Mouse (Mus musculus): ENCODE data around the gene Paxbp1.
A peak's percentile ranks its signal among the peaks of the same experiment; 100 is the strongest.
"Not testable (repeated sequence)": the region's sequence is repeated elsewhere in the genome, so short reads cannot be mapped to it uniquely, and the experiment has no call there.

The Paxbp1 gene

DNA sequence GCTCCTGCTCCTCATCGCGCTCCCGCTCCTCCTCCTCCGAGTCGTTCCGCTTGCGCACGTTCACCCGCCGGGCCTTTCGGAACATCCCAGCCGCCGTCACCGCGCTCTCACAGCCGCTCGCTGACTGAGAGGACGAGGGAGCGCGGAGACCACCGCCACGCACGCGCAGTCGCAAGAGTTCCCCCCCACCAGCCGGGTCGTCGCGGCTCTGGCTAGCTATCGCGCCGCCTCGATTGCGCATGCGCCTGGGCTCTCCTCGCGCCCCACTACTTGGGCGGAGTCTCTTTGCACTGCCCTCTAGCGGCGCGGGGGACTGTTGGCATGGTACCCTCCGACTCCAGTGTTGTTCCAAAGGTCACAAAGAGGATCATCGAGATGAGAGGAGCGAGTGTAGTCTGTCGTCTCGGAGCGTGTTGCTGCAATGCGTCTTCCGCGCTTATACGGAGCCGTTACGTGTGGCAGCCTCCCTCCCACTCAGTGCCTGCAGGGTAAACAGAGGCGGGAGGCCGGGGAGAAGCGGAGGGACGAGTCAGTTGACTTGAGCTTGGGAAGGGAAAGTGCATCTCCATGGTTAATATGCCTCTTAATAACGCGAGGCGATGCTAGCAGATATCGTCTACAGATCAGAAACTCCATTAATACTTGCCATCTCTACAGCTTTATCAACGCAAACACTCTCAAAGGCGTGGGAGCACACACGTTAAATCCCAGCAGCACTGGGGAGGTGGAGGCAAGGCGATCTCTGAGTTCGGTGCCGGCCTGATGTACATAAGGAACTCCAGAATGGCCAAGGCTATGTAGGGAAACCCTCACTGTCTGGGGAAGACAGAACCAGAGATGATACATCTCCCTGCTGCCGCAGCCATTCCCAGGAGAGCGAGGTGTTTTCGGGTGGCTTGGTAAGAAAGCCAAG is at the start of gene Paxbp1:
TSS of gene Paxbp1 (minus strand) at position 274 of the 913 bp plus-strand sequence.
- peak; percentile 99 for DNase-seq

DNA sequence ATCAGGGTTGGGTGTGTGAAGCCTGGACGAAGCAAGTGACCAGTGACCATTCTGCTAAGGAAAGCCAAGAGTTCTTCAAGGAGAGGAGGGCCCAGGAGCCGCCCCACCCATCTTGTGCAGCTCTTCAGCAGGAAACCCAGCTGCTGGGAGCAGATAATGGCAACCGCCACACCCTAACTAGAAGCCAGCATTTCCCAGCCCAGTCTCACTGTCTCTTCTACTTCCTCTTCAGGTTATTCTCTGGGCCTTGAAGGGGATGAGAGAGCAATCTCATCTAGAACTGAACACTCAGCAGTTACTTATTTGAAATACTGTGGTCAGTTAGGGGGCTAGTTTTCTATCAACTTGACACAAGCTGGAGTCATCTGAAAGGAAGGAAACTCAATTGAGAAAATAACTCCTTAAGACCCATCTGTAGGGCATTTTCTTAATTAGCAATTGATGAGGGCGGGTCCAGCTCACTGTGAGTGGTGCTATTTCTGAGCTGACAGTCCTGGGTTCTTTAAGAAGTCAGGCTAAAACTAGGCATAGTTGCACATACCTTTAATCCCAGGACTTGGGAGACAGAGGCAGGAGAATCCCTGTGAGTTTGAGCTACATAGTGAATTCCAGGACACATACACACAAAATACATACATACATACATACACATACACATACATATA is 42.4 kb upstream of the Paxbp1 start:
- no peak for DNase-seq

DNA sequence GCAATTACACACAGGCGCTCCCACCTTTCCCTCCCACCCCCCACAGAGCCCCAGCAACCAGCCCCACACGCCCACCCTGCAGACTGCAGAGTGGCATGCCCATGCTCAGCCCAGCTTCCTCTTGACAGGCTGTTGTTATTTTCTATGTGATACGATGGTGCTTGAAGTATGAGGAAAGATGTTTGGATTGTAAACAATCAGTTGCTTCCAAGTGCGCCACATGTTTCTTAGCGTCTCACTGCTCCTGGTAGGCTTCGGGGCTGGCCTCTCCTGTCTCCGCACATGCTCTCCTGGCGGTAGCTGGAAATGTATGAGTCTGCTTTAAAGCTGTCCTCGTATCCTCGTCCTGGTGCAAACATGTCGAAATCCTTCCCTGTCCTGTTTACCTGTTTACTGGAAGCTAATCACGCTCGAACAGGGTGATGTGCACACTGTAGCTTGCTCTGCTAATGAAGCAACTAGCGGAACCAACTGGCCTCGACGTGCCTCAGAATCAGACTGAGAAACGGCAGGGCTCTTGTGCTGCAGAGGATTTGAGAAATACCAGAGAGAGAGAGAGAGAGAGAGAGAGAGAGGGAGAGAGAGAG is 41.0 kb upstream of the Paxbp1 start:
- no peak for DNase-seq

DNA sequence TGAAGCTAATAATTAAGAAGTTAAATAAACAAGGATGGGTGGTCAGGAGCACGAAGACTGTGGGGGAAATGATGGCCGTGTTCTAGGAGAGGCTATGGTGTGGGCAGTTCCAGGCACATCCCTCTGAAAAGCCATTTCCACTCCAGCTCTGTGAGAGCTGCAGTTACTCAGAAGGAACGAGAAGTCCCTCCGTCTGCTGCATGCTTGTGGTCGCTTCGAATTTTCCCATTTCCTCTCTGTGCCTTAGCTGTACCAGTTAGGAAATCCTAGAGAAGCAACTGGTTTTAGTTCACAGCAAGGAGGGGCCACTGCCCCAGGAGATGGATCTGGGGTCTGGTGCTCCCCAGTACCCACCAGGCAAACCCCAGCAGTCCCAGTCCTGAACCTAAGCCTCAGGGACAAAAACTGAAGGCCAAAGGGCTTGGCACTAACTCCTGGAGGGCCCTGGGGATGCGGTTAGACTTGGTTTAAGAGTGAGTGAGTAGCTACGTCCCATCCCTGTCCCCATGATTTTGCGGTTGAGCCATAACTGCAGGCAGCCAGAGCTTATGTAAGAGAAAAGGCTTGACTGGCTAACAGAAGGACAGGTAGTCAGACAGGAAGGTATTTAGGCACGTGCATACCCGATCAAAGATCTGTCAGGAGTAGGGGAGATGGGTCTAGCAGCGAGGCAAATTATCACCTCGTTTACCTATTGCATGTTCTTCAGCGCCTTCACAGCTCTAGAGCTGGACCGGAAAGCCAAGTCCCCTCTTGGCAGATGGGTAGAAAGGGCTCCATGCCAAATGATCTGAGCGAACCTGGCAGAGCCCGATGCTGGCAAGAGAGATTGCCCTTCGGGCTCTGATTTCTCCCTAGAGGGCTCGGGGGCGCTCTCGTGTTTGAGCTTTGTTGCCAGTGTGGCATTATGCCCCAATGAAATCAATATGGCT is 40.2 kb upstream of the Paxbp1 start:
- DNase-seq, result no peak

DNA sequence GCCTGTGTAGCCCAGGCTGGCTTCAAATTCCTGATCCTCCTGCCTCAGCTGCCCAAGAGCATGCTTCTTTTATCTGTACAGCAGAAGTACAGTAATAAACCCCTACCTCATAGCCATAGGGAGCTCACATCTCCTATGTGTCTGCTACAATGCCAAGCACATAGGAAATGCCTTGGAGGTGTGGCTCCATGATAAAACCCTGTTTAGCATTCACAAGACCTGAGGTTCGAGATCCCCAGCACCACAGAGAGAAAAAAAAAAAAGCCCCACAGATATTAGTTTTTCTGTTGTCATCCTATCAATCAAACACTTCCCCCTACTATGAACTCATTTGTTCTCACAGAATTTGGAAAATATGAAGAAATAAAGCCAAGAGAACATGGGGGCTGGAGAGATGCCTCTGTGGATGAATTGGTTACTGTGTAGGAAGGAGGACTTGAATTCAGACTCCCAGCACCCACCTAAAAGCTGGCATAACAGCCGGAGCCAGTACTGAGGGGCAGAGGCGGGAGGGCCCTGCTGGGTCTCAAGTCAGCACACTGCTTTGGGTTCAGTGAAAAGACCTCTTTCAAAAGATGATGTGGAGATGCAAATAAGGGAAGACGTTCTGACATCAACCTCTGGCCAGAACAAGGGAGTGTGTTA is 38.8 kb upstream of the Paxbp1 start:
- no peak for DNase-seq

DNA sequence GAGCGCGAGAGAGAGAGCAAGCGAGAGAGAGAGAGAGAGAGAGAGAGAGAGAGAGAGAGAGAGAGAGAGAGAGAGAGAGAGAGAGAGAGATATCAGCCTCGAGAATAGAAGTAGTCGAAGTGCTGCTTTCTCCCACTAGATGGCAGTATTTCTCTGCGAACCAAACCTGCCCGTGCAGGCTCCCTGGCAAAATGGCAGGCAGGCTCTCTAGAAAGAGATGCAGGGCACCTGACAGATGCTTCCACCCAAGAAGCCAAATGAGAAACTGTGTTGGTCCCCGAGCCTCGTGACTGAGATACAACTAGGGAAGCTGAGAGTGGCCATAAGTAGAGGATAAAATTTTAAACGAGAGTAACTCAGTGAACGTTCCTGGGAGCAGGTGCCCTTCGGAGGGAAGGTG is 37.2 kb upstream of the Paxbp1 start:
- peak; percentile 73 for DNase-seq

DNA sequence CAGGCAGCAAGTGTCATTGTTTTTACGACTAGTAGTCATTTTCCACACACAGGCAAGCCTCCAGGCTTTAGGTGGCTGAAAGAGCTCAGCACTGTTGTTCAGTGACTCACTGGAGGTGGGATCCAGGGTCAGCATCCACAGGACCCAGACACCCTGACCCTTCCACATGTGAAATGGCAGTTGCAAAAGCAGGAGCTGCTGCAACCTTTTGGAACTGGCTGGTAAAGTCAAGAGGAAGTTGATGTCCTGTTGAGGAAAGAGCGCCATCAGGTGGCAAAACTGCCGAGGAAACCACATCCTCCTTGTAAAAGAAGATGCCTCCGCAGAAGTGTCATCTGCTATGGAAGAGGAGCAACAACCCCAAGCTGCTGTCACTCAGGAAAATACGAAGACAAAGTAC is 31.8 kb upstream of the Paxbp1 start:
- peak; percentile 38 for DNase-seq

DNA sequence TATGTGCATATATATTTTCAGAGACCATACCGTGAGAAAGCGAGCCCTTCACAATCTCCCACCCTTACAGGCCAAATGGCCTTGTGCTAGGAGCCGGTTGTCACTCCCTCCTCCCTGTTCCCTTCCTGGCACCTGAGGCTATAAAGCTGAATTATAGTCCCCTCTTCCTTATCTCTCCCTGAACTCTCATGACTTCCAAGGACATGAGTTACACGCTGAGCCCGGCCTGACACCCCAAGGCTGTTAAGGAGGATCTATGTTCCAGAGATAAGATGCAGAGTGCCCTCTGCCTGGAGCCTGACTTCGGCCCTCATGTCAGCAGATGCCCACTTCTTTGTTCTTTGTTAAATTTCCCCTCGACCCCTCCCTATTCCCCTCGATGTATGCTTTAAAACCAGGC is 31.1 kb upstream of the Paxbp1 start:
- not testable (repeated sequence) for DNase-seq

DNA sequence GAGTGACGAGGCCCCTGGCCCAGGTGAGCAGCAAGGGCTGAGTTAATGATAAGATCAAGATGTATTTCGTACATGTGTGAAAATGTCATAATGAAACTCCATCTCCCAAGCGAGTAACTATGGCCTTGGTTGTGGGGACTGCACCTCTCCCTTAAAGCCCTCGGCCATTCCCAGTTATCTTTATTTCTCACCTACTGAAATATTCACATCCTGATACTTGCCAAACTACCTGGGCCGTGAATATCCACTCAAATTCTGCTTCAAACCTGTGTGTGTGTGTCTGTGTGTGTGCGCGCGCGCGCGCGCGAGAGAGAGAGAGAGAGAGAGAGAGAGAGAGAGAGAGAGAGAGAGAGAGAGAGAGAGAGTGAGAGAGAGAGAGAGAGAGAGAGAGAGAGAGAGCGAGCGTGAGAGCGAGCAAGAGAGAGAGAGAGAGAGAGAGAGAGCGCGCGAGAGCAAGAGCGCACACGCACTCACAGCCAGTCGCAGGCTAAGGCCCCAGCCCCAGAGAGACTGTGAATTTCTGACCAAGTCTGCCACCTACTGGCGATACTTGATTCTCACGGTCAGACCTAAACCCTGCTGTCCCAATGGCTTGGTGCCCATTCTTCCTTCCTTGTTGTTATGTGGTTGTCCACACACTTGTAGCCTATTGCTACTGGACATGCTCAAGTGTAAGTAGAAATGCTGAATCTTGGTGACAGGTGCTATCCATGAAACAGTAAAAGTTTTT is 29.0 kb upstream of the Paxbp1 start:
- DNase-seq, result peak; percentile 93

DNA sequence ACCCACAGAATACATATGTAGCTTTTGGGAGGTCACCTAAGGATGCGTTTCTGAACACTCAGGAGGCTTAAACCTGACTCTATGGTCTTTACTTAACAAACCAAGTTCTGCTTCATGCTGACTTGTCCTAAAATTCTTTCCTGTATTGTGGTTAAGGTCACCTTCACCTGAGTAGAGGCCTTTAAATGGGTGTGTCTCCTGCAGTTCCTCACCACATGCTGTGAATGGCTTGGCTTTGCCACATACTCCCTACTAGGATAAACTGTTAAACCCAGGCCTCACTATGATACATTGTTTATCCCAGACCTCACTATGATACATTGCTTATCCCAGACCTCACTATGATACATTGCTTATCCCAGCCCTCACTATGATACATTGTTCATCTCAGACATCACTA is 27.9 kb upstream of the Paxbp1 start:
- no peak for DNase-seq

DNA sequence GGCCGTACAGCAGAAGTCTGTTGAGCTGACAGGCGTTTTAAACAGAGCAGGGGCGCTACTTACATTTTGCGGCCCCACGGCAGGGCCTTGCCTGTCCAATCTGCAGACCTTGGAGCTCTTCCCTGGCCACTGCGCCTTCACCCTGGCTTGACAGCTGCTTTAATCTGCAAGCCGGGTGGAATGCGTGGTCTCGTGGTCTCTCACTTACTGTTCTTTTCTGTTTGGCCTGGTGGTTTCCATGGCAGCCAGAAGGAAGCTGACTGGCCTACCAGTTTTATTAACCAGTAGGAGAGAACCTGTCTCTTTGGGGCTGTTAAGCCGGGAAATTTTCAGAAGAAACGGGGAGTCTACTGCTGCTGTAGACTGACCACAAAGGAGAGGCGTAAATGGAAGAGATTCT is 24.6 kb upstream of the Paxbp1 start:
- DNase-seq, result no peak

DNA sequence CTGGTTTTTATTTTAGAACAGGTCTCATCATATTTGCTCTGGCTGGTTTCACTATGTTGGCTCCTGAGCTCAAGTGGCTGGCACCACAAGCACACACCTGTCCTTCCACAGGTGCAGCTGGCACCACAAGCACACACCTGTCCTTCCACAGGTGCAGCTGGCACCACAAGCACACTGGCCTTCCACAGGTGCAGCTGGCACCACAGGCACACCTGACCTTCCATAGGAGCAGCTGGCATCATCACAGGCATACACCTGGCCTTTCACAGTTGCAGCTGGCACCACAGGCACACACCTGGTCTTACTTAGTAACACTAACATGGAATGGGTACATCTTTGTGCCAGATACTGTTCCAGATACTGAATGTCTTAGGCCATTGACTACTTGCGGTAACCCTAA is 22.8 kb upstream of the Paxbp1 start:
- no peak for DNase-seq

DNA sequence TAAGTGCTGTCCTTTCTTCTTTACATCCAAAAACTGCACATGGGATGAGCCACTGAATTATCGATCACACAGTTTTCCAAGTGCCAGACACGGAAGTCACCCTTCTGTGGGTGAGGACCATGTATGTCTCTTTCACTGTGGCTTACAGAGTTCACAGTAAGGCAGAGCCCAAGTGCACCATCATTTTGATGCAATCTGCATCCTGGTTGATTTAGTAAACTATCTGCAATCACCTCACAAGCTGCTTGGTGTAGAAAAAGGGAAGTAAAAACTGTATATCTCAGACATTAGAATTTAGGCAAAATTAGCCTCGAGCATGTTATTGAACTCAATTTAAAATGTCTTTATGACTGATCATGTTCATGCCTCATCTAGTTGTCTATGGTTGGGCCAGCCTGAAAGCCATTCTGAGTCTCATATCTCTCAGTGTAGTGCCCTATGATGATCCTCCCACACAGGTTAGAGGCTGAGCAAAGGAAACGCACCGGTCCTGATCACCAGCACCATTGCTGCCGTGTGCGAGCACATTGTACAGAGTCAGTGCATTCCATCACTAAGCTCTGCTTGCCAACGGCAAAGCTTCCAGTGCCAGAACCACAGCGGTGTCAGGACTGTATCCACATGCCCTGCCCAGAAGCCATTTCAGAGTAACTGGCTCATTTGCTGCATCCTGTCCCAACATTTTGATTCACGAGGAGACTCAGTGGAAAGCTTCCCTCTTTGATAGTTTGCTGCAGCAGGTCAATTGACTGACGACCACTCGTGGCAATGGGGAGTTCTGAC is 20.4 kb upstream of the Paxbp1 start:
- DNase-seq, result no peak

DNA sequence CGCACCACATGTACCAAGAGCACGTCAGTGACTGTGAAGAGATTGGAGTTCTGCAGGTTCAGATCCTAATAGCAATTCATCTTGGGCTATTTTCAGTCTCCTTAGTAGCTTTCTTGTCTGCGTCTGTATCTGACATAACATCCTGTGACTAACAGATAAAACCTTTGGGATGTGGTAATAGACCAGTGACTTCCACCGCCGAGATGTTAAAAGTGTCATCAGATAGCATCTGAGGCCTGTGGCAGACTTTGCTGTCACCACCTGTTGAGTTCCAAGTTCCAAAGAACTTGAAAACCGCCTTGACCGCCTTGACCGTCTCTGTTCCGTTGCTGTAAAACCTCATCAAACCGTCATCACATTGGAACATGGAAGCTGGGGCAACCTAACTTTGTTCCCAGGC is 19.4 kb upstream of the Paxbp1 start:
- DNase-seq, result no peak

DNA sequence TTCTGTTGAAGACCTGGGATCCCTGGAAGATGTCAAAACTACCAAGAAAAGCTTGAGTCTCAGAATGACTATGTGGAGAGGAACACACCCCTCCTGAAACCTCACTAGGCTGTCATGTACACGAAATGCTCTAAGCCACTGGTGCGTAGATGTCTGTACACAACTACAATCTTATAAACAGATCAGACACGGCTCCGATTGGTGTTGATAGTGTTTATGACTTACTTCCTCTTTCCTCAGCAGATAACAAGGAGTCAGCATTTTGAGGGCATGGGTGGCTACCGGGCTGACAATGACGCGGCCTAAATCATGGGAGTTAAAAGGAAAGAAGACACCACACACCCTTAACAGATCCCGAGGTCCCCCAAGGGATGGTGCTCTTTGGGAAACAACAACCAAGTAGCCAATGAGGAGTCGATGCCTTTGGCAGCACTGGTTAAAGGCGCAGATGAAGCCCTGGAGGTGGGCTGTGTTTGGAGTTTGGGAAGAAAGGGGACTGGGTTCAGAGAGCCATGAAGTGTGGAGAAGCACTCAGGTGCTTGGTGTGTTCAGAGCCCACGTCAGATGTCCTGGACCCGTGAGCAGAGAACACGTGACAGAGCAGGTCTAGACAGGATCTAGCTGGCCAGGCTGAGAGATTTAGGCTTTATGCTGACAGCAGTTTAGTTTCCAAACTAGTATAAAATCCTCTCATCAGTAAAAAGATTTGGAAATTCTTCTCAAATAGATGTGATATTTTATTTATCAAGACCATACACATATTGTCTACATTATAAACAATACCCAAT is 17.4 kb upstream of the Paxbp1 start:
- peak; percentile 20 for DNase-seq

DNA sequence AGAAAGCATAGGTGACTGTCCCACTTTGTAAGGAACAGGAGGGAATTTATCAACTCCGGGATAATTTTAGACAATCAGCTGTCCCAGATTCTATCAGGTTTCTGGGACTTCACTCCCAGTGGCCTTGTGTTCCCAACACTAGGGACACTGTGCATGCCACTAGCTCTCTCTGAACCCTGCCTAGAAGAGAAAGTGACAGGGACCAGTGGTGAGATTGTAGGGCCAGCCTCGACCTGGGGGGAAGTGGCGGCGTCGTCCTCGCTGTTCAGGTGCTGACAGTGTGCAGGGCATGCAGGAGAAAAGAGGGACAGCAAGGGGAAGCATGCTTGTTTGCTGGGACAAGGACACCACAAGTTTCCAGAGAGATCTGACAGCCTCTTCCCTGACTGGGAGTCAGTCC is 13.4 kb upstream of the Paxbp1 start:
- no peak for DNase-seq

DNA sequence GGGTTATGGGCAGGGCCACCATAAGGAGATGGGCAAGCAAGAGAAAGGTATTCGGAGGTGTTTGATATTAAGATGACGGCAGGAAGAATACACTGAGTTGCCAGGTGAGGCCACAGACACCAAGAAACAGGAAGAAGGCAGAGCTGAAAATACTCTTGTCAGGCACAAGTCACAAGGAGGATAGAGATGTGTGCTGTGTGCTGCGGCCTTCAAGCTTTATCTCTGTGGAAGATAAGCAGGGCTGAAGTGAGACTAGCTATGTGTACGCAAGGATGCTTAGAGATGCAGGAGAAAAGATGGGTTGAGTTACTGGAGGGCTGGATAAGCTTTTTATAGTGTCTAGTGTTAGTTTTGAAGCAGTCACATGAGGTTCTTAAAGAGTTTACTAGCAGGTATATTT is 12.9 kb upstream of the Paxbp1 start:
- DNase-seq, result no peak

DNA sequence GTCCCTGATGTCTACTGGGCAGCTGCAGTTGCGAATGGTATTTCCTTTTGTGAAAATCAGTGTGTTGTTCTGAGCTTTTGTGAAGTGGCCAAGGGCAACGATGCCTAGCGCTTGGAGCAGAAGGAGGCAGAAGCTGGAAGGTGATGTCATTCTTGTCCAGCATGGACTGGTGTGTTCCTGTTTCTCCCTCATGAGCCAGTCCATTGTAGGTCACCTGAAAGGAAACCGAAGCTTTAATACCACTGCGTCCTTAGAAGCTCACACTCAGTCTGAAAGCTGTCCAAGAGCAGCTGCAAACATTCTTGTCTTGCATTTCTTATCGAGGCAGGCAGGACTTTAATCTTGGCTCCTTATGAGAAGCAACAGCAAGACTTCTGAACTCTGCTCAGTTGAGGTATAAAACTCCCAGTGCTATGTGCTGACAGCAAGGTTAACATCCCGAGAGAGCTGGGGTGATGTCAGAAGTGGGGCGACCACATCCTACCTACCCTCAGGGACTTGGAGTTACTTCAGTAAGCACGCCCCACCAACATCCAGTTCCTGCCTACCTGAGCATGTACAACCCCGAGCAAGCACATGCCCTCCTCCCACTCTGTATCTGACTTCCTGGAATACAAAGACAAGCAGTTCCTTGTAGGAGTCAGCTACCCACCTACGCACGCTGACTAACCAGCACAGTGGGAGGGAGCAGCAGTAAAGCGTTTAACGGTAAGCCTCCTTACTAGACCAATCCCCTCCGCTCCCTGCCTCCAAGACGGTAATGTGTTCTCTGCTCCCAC is 11.9 kb upstream of the Paxbp1 start:
- DNase-seq, result peak; percentile 54

DNA sequence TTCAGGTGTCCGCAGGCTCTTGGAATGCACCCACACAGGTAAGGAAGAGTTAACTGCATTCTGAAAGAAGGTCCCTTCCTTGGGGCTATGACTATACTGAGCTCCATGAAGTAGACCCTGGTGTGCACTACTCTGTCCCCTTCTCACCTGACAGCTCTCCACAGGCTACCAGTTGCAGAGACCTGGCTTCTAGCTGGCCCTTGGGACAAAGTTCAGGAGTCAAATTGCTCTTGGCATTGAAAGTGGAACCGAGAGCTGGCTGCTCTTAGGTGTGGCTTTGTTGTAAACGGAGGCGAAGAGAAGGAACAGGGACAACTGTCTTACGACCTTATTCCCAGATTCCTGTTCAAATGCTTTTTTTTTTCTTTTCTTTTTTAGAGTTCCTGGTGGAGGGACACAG is 10.8 kb upstream of the Paxbp1 start:
- peak; percentile 55 for DNase-seq
